Comparison of ENCODE assay signal across 25 mouse cellular contexts in genomic region chr9:88023752-88024151, GRCm38 (mm10).
"Had no signal": no experiment of that assay in that cellular context is flagged by ENCODE, and none has a peak within 500 bp of the region (broad histone marks: within the 10 kb centered on the region; RNA-seq: fewer than 3 reads in every experiment).

No protein-coding gene starts in this region.

- H3K9me3 ChIP-seq: heart, embryonic 13.5 days; heart, embryonic 15.5 days; hindbrain, embryonic 12.5 days; limb, embryonic 15.5 days; liver, embryonic 12.5 days had no signal

- H3K36me3 ChIP-seq: heart, embryonic 13.5 days; heart, embryonic 15.5 days; hindbrain, embryonic 12.5 days; limb, embryonic 13.5 days; limb, embryonic 15.5 days; liver, embryonic 12.5 days had no signal

- H3K4me2 ChIP-seq: heart, embryonic 11.5 days; heart, embryonic 13.5 days; heart, embryonic 15.5 days; hindbrain, embryonic 12.5 days; hindbrain, embryonic 14.5 days; limb, embryonic 13.5 days; limb, embryonic 15.5 days; liver, embryonic 12.5 days had no signal

- H3K27me3 ChIP-seq: heart, embryonic 13.5 days; heart, embryonic 15.5 days; hindbrain, embryonic 12.5 days; limb, embryonic 13.5 days; limb, embryonic 15.5 days; liver, embryonic 12.5 days had no signal

- H3K27ac ChIP-seq: heart, adult 2 months; heart, embryonic 13.5 days; heart, embryonic 15.5 days; hindbrain, embryonic 12.5 days; hindbrain, embryonic 14.5 days; kidney, postnatal 0 days; limb, embryonic 13.5 days; limb, embryonic 15.5 days; liver, embryonic 12.5 days; liver, embryonic 14.5 days had no signal

- H3K4me1 ChIP-seq: heart, embryonic 13.5 days; heart, embryonic 15.5 days; hindbrain, embryonic 12.5 days; limb, embryonic 15.5 days; liver, embryonic 12.5 days had no signal

- H3K9ac ChIP-seq: heart, embryonic 13.5 days; heart, embryonic 15.5 days; hindbrain, embryonic 12.5 days; hindbrain, embryonic 14.5 days; limb, embryonic 13.5 days; limb, embryonic 15.5 days; liver, embryonic 12.5 days; liver, embryonic 14.5 days had no signal

- ATAC-seq: hindbrain, embryonic 16.5 days; intestine, embryonic 16.5 days; liver, embryonic 12.5 days had no signal

- H3K4me3 ChIP-seq: heart, adult 2 months; heart, embryonic 13.5 days; heart, embryonic 15.5 days; hindbrain, embryonic 12.5 days; limb, embryonic 13.5 days; limb, embryonic 15.5 days; liver, embryonic 12.5 days had no signal

- DNase-seq: gastrocnemius, postnatal 14 days; gastrocnemius, postnatal 36 days; heart, adult 11 months; heart, adult 2 months; heart, postnatal 14 days; heart, postnatal 36 days; kidney, adult 11 months; kidney, adult 8-10 months; kidney, postnatal 14 days; kidney, postnatal 36 days; layer of hippocampus, adult 9-11 months; layer of hippocampus, postnatal 36 days; left cerebral cortex, postnatal 4 days had no signal
